ENCODE assay signal across 14 mouse cellular contexts in genomic region chr2:60625766-60626165, GRCm38 (mm10).
"Had no signal": no experiment of that assay in that cellular context is flagged by ENCODE, and none has a peak within 500 bp of the region (broad histone marks: within the 10 kb centered on the region; RNA-seq: fewer than 3 reads in every experiment).

No protein-coding gene starts in this region.

- H3K27ac ChIP-seq: liver, embryonic 12.5 days; liver, embryonic 14.5 days; lung, embryonic 15.5 days; macrophage; midbrain, embryonic 12.5 days; midbrain, embryonic 15.5 days; neural tube, embryonic 12.5 days had no signal

- H3K4me3 ChIP-seq: liver, embryonic 12.5 days; lung, embryonic 15.5 days; midbrain, embryonic 12.5 days; midbrain, embryonic 15.5 days; neural tube, embryonic 12.5 days had no signal

- DNase-seq: lung, postnatal 14 days; lung, postnatal 36 days; right cerebral cortex, postnatal 14 days; thymus, adult 18-20 months; thymus, postnatal 14 days; thymus, postnatal 36 days had no signal

- H3K27me3 ChIP-seq: liver, embryonic 12.5 days; lung, embryonic 15.5 days; midbrain, embryonic 12.5 days; midbrain, embryonic 15.5 days; neural tube, embryonic 12.5 days had no signal

- H3K36me3 ChIP-seq: liver, embryonic 12.5 days; lung, embryonic 15.5 days; midbrain, embryonic 12.5 days; midbrain, embryonic 15.5 days; neural tube, embryonic 12.5 days had no signal

- H3K4me1 ChIP-seq: midbrain, embryonic 12.5 days; midbrain, embryonic 15.5 days; neural tube, embryonic 12.5 days had no signal

- ATAC-seq: liver, embryonic 12.5 days; lung, postnatal 0 days; midbrain, embryonic 15.5 days had no signal

- H3K9me3 ChIP-seq: liver, embryonic 12.5 days; lung, embryonic 15.5 days; midbrain, embryonic 12.5 days; midbrain, embryonic 15.5 days; neural tube, embryonic 12.5 days had no signal

- H3K9ac ChIP-seq: liver, embryonic 12.5 days; liver, embryonic 14.5 days; lung, embryonic 15.5 days; midbrain, embryonic 12.5 days; midbrain, embryonic 15.5 days; neural tube, embryonic 12.5 days had no signal

- H3K4me2 ChIP-seq: liver, embryonic 12.5 days; lung, embryonic 15.5 days; midbrain, embryonic 12.5 days; midbrain, embryonic 15.5 days; neural tube, embryonic 12.5 days had no signal
